Mouse (Mus musculus) kidney, embryonic 14.5 days (tissue): Measurements from ENCODE around the gene Hoxd3. TPM values are rescaled to one million over a fixed set of nuclear protein-coding genes. Genes with fewer than 3 reads are reported as not detected.
A peak's percentile ranks its signal among the peaks of the same experiment; 100 is the strongest.

Experiments used
- ATAC-seq: fragments of 200-750 bp; cut with Nextera tagmentation; 2 replicates; pipeline ENCODE4 v1.8.0; 2017; ENCODE audit warnings: moderate number of reproducible peaks, mild to moderate bottlenecking, moderate TSS enrichment, moderate library complexity; ENCODE audit not compliant: low FRiP score, low TSS enrichment
- H3K27ac ChIP-seq: fragments of 300-500 bp; sonication (generic); 2 replicates; pipeline ENCODE4 v1.5.1; 2014; ENCODE audit warnings: low read depth, mild to moderate bottlenecking, low read length, moderate library complexity, mixed read lengths
- H3K27me3 ChIP-seq: fragments of 300-500 bp; sonication (generic); 2 replicates; pipeline ENCODE4 v1.6.1; 2014; ENCODE audit warnings: mild to moderate bottlenecking, low read length; ENCODE audit not compliant: control insufficient read depth, insufficient read depth
- H3K36me3 ChIP-seq: fragments of 300-500 bp; sonication (generic); 2 replicates; pipeline ENCODE4 v1.6.1; 2014; ENCODE audit warnings: low read length, mixed read lengths; ENCODE audit not compliant: control insufficient read depth, insufficient read depth
- H3K4me1 ChIP-seq: fragments of 300-500 bp; sonication (generic); 2 replicates; pipeline ENCODE4 v1.6.1; 2014; ENCODE audit warnings: low read length, mixed read lengths; ENCODE audit not compliant: control insufficient read depth, insufficient read depth
- H3K4me2 ChIP-seq: fragments of 300-500 bp; sonication (generic); replicated peaks from 2 replicates; pipeline ENCODE4 v1.6.1; 2014; ENCODE audit warnings: low read depth, mild to moderate bottlenecking, low read length
- H3K4me3 ChIP-seq: fragments of 300-500 bp; sonication (generic); 2 replicates; pipeline ENCODE4 v1.5.1; 2014; ENCODE audit warnings: mild to moderate bottlenecking, low read length
- H3K9ac ChIP-seq: fragments of 300-500 bp; sonication (generic); 2 replicates; pipeline ENCODE4 v1.6.1; 2014; ENCODE audit warnings: low read depth, mild to moderate bottlenecking, low read length, moderate library complexity
- H3K9me3 ChIP-seq: fragments of 300-500 bp; sonication (generic); 2 replicates; pipeline ENCODE4 v1.6.1; 2016; ENCODE audit warnings: low read length; ENCODE audit not compliant: control insufficient read depth
- WGBS: fragments of 180-500 bp; shearing (Covaris S2); extraction: QIAGEN DNeasy Blood & Tissue Kit; methylation state at CpG from one replicate; pipeline ENCODE4 v1.1.7; 2014; 5-methylcytosine and 5-hydroxymethylcytosine counted together
- polyA plus RNA-seq: library from polyadenylated mRNA; unstranded; fragments of >200 nt; fragmentation: Nextera tagmentation; extraction: Ambion mirVana; gene quantifications from 2 replicates; pipeline ENCODE4 v1.2.1, GENCODE M21; 2014

Hoxd3 gene
- polyA plus RNA-seq, 1 experiment from 2014 or later: 12.6 TPM

- Histone ChIP-seq H3K4me3 (peak overlapping the region; percentile 35), H3K9ac (peak overlapping the region; percentile 62), H3K4me1 (peaks cover 45% of the 10 kb centered on the region), H3K4me2 (peak overlapping the region; percentile 51), H3K36me3 (no peaks in the 10 kb centered on the region; the same call in 1 of the 2 replicates), H3K27me3 (peaks cover 2% of the 10 kb centered on the region; the same call in 1 of the 2 replicates), H3K9me3 (no peaks in the 10 kb centered on the region), H3K27ac (peak overlapping the region; percentile 59; the same call in 1 of the 2 replicates)
- WGBS: 10% methylated on average over 58 of the region's 58 CpGs
- no peak for ATAC-seq
Observed at GRCm38 (mm10) chr2:74746298-74746921, 34.7 kb downstream of the Hoxd3 start.

DNA sequence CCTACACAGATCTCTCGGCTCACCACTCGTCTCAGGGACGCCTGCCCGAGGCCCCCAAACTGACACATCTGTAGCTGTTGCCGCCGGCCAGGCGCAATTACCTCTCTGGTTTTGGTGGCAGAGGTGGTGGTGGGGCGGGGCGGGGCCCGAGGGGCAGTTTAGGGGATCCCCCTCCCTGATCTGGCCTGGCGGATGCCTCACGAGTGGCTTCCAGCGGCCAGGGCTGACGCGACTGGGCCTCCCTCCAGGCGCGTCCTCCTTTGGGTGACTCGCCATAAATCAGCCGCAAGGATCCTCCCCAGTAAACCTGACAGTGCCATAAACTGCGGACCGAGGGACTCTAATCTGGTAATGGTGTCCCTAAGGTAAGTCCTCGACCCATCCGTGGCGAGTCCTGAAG is 35.3 kb downstream of the Hoxd3 start:
- peak overlapping the region; percentile 51 for H3K4me2 ChIP-seq
- H3K4me1 ChIP-seq: peaks cover 45% of the 10 kb centered on the region
- H3K27me3 ChIP-seq: peaks cover 7% of the 10 kb centered on the region; the same call in 1 of the 2 replicates
- no peaks in the 10 kb centered on the region for H3K9me3 ChIP-seq
- peak overlapping the region; percentile 35 for H3K4me3 ChIP-seq
- no peak for ATAC-seq
- peak overlapping the region; percentile 59 for H3K27ac ChIP-seq
- H3K36me3 ChIP-seq: no peaks in the 10 kb centered on the region; the same call in 1 of the 2 replicates
- H3K9ac ChIP-seq: peak overlapping the region; percentile 62
- 8% methylated on average over 24 of the region's 24 CpGs for WGBS

DNA sequence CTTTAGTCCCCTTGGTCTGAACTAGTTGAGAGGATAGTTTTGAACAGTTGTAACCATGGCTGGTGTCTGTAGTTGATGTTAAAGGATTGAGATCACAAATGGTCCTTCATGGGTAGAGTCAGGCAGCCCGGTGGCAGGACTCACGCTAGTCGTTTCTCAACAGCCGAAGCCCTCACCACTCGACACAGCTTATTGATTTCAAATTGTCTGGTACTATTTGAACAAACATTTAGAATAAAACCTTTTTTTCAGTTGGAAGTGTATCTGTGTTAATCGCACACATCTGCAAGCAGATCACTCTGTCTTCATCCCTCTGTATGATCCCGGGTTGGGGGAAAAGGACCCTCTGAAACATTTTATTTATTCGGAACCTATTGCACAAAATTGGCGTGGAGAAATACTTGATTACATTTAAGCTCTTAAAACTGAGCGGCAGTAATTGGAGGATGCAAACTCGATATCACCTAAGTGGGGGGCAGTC is 36.0 kb downstream of the Hoxd3 start:
- 37% methylated on average over 11 of the region's 11 CpGs for WGBS
- peak overlapping the region; percentile 35; the same call in 1 of the 2 replicates for H3K4me3 ChIP-seq
- H3K4me2 ChIP-seq: peak overlapping the region; percentile 51
- ATAC-seq: no peak
- H3K27me3 ChIP-seq: peaks cover 7% of the 10 kb centered on the region; the same call in 1 of the 2 replicates
- H3K9me3 ChIP-seq: no peaks in the 10 kb centered on the region
- H3K36me3 ChIP-seq: no peaks in the 10 kb centered on the region; the same call in 1 of the 2 replicates
- H3K9ac ChIP-seq: peak overlapping the region; percentile 62; the same call in 1 of the 2 replicates
- H3K27ac ChIP-seq: peak overlapping the region; percentile 90
- peaks cover 45% of the 10 kb centered on the region for H3K4me1 ChIP-seq

DNA sequence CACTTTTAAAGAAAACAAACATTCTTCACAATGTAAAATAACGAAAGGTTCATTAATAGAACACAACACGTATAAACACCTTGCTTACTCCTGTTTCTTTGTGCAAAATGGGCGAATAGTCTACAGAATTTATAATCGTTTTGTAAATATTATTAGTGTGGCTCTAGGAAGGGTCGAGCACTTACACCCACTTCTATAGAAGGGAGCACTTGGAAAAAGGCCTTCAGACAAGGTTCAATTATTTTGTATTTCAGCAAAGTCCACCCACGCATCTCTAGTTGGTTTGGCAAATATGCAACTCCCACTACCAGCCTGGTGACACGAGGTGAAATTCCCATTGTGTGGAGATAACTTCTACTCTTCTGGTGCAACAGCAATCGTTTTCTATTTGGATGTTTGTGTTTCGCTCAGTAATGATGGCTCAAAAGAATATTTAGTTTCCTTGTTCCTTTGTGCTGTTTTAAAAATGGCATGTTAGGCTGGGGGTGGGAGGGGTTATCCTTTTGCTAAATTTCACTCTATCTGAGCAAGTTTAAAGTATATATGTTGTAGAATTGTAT is 36.8 kb downstream of the Hoxd3 start:
- H3K4me3 ChIP-seq: peak overlapping the region; percentile 39; the same call in 1 of the 2 replicates
- no peak for ATAC-seq
- H3K27ac ChIP-seq: peak overlapping the region; percentile 90
- peaks cover 51% of the 10 kb centered on the region for H3K4me1 ChIP-seq
- H3K36me3 ChIP-seq: no peaks in the 10 kb centered on the region; the same call in 1 of the 2 replicates
- 24% methylated on average over 9 of the region's 9 CpGs for WGBS
- H3K27me3 ChIP-seq: peaks cover 7% of the 10 kb centered on the region; the same call in 1 of the 2 replicates
- H3K9ac ChIP-seq: peak overlapping the region; percentile 14; the same call in 1 of the 2 replicates
- H3K4me2 ChIP-seq: peak overlapping the region; percentile 73
- no peaks in the 10 kb centered on the region for H3K9me3 ChIP-seq

GRCm38 (mm10) chr2:74749337-74750121 is 37.8 kb downstream of the Hoxd3 start:
- Histone ChIP-seq H3K36me3 (no peaks in the 10 kb centered on the region), H3K9me3 (no peaks in the 10 kb centered on the region), H3K4me2 (peak overlapping the region; percentile 73), H3K4me3 (peak overlapping the region; percentile 39), H3K9ac (peak overlapping the region; percentile 60), H3K4me1 (peaks cover 55% of the 10 kb centered on the region), H3K27me3 (peaks cover 7% of the 10 kb centered on the region; the same call in 1 of the 2 replicates), H3K27ac (peak overlapping the region; percentile 90)
- peak; percentile 82 for ATAC-seq
- under 1% methylated on average over 47 of the region's 47 CpGs for WGBS

- no peak overlapping the region for H3K27ac ChIP-seq
- H3K4me1 ChIP-seq: peaks cover 47% of the 10 kb centered on the region
- no peak overlapping the region for H3K9ac ChIP-seq
- no peak overlapping the region for H3K4me3 ChIP-seq
- WGBS: 46% methylated on average over 5 of the region's 5 CpGs
- ATAC-seq: no peak
- H3K4me2 ChIP-seq: no peak overlapping the region; the same call in 1 of the 2 replicates
- H3K27me3 ChIP-seq: peaks cover 7% of the 10 kb centered on the region; the same call in 1 of the 2 replicates
- no peaks in the 10 kb centered on the region for H3K9me3 ChIP-seq
- H3K36me3 ChIP-seq: no peaks in the 10 kb centered on the region
Observed at GRCm38 (mm10) chr2:74750731-74751250, 39.1 kb downstream of the Hoxd3 start.

DNA sequence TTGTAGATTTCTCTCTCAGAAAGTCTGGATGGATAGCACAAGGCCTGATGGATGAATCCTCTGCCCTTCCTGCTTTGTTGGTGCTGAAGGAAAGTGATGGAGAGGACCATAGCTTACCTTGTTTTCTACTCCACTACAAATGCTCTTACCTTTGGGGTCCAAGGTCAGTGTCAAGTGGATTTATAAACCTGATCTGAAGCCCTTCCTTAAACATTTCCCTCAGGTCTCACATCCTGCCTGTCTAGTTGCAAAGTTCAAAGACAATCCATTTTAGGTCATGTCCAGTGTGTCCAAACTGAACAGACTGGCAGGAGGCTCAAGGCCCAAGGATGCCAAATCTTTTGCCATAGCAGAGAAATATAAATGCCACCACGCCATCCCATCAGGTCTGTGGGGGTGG is 40.1 kb downstream of the Hoxd3 start:
- no peak overlapping the region for H3K9ac ChIP-seq
- H3K4me2 ChIP-seq: no peak overlapping the region
- H3K27ac ChIP-seq: no peak overlapping the region
- H3K27me3 ChIP-seq: peaks cover 7% of the 10 kb centered on the region; the same call in 1 of the 2 replicates
- 0 out of 2 replicates have a peak, but pooled peaks cover 4% of the 10 kb centered on the region for H3K9me3 ChIP-seq
- no peak for ATAC-seq
- WGBS: 97% methylated on average over 1 of the region's 1 CpGs
- H3K36me3 ChIP-seq: no peaks in the 10 kb centered on the region
- peaks cover 37% of the 10 kb centered on the region for H3K4me1 ChIP-seq
- no peak overlapping the region for H3K4me3 ChIP-seq

DNA sequence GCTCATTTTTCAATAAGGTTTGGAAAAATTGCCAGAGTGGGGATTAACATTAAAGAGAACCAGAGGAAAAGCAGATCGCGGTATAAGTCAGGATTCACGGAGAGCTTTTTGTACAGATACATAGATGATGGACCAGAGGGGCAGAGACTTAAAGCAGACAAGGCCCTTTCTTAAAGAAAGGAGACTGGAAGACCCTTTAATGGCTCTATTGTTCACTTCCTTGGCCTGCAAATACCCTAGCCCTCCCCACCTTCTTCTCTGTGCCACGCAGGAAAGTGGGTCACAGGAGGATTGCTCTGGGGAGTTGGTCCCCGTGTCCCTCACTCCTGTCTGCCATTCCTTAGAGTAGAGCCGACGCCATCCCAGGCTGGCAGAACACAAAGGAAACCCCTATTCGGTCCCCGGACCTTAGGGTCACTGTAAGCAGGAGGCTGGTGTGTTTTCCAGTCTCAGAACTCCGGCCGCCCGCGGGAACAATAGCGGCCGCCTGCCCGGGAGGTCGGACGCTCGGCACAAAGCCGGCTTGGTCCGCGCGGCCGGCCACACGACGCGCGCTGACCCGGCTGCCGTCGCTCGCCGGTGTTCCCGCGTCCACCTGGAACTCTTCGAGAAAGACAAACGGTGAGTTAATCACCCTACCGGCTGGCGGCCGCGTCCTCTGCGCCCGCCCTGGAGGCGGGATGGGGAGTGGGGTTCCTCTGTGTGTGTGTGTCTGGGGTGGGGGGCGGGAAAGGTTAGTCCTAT is 40.9 kb downstream of the Hoxd3 start:
- ATAC-seq: peak; percentile 57

More for the DNA sequence above, 40.9 kb downstream of the Hoxd3 start:
- peak overlapping the region; percentile 40 for H3K4me3 ChIP-seq
- H3K9ac ChIP-seq: peak overlapping the region; percentile 51
- peak overlapping the region; percentile 69 for H3K4me2 ChIP-seq
- 0 out of 2 replicates have a peak, but pooled peaks cover 4% of the 10 kb centered on the region for H3K9me3 ChIP-seq
- peaks cover 7% of the 10 kb centered on the region; the same call in 1 of the 2 replicates for H3K27me3 ChIP-seq
- WGBS: 4% methylated on average over 45 of the region's 45 CpGs
- H3K27ac ChIP-seq: peak overlapping the region; percentile 20; the same call in 1 of the 2 replicates
- H3K36me3 ChIP-seq: no peaks in the 10 kb centered on the region
- peaks cover 30% of the 10 kb centered on the region for H3K4me1 ChIP-seq
